Mouse (Mus musculus) stomach, postnatal 0 days (tissue): Measurements from ENCODE around the gene Tmem9.
A peak's percentile ranks its signal among the peaks of the same experiment; 100 is the strongest.

ENCODE experiments used
- CTCF ChIP-seq: IDR thresholded peaks from 2 replicates; pipeline ENCODE4 v1.5.1; 2016; ENCODE audit warnings: antibody characterized with exemption, low read depth, mild to moderate bottlenecking, moderate library complexity
- EP300 ChIP-seq: optimal IDR thresholded peaks from 2 replicates; pipeline ENCODE3; 2016; ENCODE audit warnings: antibody characterized with exemption

- no peak for TF ChIP-seq EP300
- peak; percentile 77 for TF ChIP-seq CTCF
Measured at GRCm38 (mm10) chr1:136047432-136047831, 39.5 kb downstream of the Tmem9 start.
